Mouse (Mus musculus) T-helper 1 cell (primary cell): ENCODE results near the gene B3gnt7.

Experiments used
- in situ Hi-C: fragments of 300-600 bp; cut with MboI, MseI; formaldehyde crosslinking; loops from one replicate; pipeline ENCODE4 v1.15.1; 2025; ENCODE audit warnings: high pct_unique_total_duplicates

Gene B3gnt7

GRCm38 (mm10) chr1:86343969-86344861, 41.6 kb downstream of the B3gnt7 start:
- in situ Hi-C loops, result no loop called here

- in situ Hi-C loops, result no loop called here
Observed at GRCm38 (mm10) chr1:86345069-86345468, 42.4 kb downstream of the B3gnt7 start.

GRCm38 (mm10) chr1:86345956-86346355, 43.3 kb downstream of the B3gnt7 start:
- in situ Hi-C loops, result no loop called here

- in situ Hi-C loops, result no loop called here
Observed at GRCm38 (mm10) chr1:86346851-86347715, 44.5 kb downstream of the B3gnt7 start.

GRCm38 (mm10) chr1:86347716-86348045, 45.0 kb downstream of the B3gnt7 start:
- in situ Hi-C loops, result no loop called here

- in situ Hi-C loops, result no loop called here
Observed at GRCm38 (mm10) chr1:86348083-86348482, 45.5 kb downstream of the B3gnt7 start.

- in situ Hi-C loops, result no loop called here
Observed at GRCm38 (mm10) chr1:86348801-86349200, 46.2 kb downstream of the B3gnt7 start.

GRCm38 (mm10) chr1:86349201-86349600, 46.6 kb downstream of the B3gnt7 start:
- in situ Hi-C loops, result no loop called here

- in situ Hi-C loops, result no loop called here
Observed at GRCm38 (mm10) chr1:86349696-86350095, 47.1 kb downstream of the B3gnt7 start.

- in situ Hi-C loops, result no loop called here
Observed at GRCm38 (mm10) chr1:86350576-86350975, 47.9 kb downstream of the B3gnt7 start.

GRCm38 (mm10) chr1:86354186-86354585, 51.6 kb downstream of the B3gnt7 start:
- in situ Hi-C loops, result no loop called here
